In genomic region chr13:73122945-73123344, GRCm38 (mm10) we compare ENCODE assay signal across 23 mouse cellular contexts.
A peak's percentile ranks its signal among the peaks of the same experiment; 100 is the strongest.
DNase-seq lines count a peak whose midpoint lies in the region; ATAC-seq lines count a peak whose summit lies in the region.
"Had no signal": no experiment of that assay in that cellular context is flagged by ENCODE, and none has a peak within 500 bp of the region (broad histone marks: within the 10 kb centered on the region; RNA-seq: fewer than 3 reads in every experiment).

No protein-coding gene starts in this region.

- no peaks in the 10 kb centered on the region for H3K36me3 ChIP-seq in embryonic facial prominence, embryonic 11.5 days (replicated peaks; ENCODE audit: control insufficient read depth, insufficient read depth, low read depth, low read length)
- H3K36me3 ChIP-seq in embryonic facial prominence, embryonic 10.5 days (replicated peaks) = no peaks in the 10 kb centered on the region
- H3K36me3 ChIP-seq in hindbrain, embryonic 11.5 days (ENCODE audit: control insufficient read depth, insufficient read depth, low read length) = no peaks in the 10 kb centered on the region
- H3K36me3 ChIP-seq in hindbrain, embryonic 10.5 days = no peaks in the 10 kb centered on the region
- no peaks in the 10 kb centered on the region for H3K36me3 ChIP-seq in midbrain, embryonic 12.5 days
- H3K36me3 ChIP-seq in midbrain, embryonic 16.5 days (ENCODE audit: control insufficient read depth, insufficient read depth, low read length) = no peaks in the 10 kb centered on the region
- H3K36me3 ChIP-seq in hindbrain, embryonic 13.5 days = no peaks in the 10 kb centered on the region
- H3K36me3 ChIP-seq: liver, embryonic 13.5 days had no signal

- no peak overlapping the region for H3K4me2 ChIP-seq in embryonic facial prominence, embryonic 11.5 days (ENCODE audit: low read depth, low read length)
- H3K4me2 ChIP-seq in hindbrain, embryonic 11.5 days (replicated peaks; ENCODE audit: low read depth, low read length) = no peak overlapping the region
- H3K4me2 ChIP-seq in midbrain, embryonic 12.5 days (replicated peaks) = no peak overlapping the region
- H3K4me2 ChIP-seq in midbrain, embryonic 16.5 days (ENCODE audit: low read length) = no peak overlapping the region
- H3K4me2 ChIP-seq in hindbrain, embryonic 13.5 days = no peak overlapping the region
- H3K4me2 ChIP-seq: liver, embryonic 13.5 days; lung, embryonic 14.5 days; midbrain, embryonic 11.5 days had no signal

- H3K27ac ChIP-seq in embryonic facial prominence, embryonic 11.5 days (replicated peaks; ENCODE audit: low read depth, low read length) = no peak overlapping the region
- H3K27ac ChIP-seq in embryonic facial prominence, embryonic 10.5 days (replicated peaks) = no peak overlapping the region
- no peak overlapping the region for H3K27ac ChIP-seq in hindbrain, embryonic 11.5 days (ENCODE audit: low read depth, low read length)
- no peak overlapping the region for H3K27ac ChIP-seq in hindbrain, embryonic 10.5 days
- H3K27ac ChIP-seq in midbrain, embryonic 12.5 days (replicated peaks) = no peak overlapping the region
- H3K27ac ChIP-seq in midbrain, embryonic 16.5 days (ENCODE audit: low read length) = no peak overlapping the region
- no peak overlapping the region for H3K27ac ChIP-seq in hindbrain, embryonic 13.5 days
- H3K27ac ChIP-seq: liver, embryonic 13.5 days had no signal

- no peak overlapping the region for H3K4me3 ChIP-seq in embryonic facial prominence, embryonic 11.5 days (ENCODE audit: low read depth, low read length)
- no peak overlapping the region for H3K4me3 ChIP-seq in embryonic facial prominence, embryonic 10.5 days
- no peak overlapping the region for H3K4me3 ChIP-seq in hindbrain, embryonic 11.5 days (ENCODE audit: low read depth, low read length)
- no peak overlapping the region for H3K4me3 ChIP-seq in hindbrain, embryonic 10.5 days
- H3K4me3 ChIP-seq in midbrain, embryonic 12.5 days = no peak overlapping the region
- no peak overlapping the region for H3K4me3 ChIP-seq in midbrain, embryonic 16.5 days (ENCODE audit: low read depth, low read length)
- H3K4me3 ChIP-seq in hindbrain, embryonic 13.5 days = no peak overlapping the region
- H3K4me3 ChIP-seq: liver, embryonic 13.5 days had no signal

- DNase-seq in embryonic facial prominence, embryonic 11.5 days (ENCODE audit: low spot score) = no peak
- no peak for DNase-seq in embryonic facial prominence, embryonic 10.5 days (ENCODE audit: low spot score)
- DNase-seq in hindbrain, embryonic 11.5 days (ENCODE audit: low spot score) = no peak
- no peak for DNase-seq in hindbrain, embryonic 10.5 days (ENCODE audit: low spot score)
- no peak for DNase-seq in thymus, postnatal 10 days (ENCODE audit: low spot score in 2 of 2)
- DNase-seq: adrenal gland, postnatal 10 days; cerebellum, adult 11 months; cerebellum, postnatal 10 days; embryo, embryonic 11 days; gastrocnemius, postnatal 14 days; kidney, adult 2 months; kidney, postnatal 36 days; left cerebral cortex, postnatal 4 days; liver, embryonic 13.5 days; lung, embryonic 14.5 days; lung, postnatal 36 days; thymus, postnatal 14 days had no signal

- ATAC-seq in embryonic facial prominence, embryonic 11.5 days (replicated peaks; ENCODE audit: insufficient number of reproducible peaks, low FRiP score, low TSS enrichment, low read depth) = peak; percentile 59
- ATAC-seq in hindbrain, embryonic 11.5 days (ENCODE audit: low FRiP score) = 0 out of 2 replicates have a peak, but pooled peaks have one; percentile 40
- ATAC-seq in midbrain, embryonic 12.5 days (ENCODE audit: low FRiP score, low read depth) = peak; percentile 41; the same call in 1 of the 2 replicates
- no peak for ATAC-seq in midbrain, embryonic 16.5 days
- ATAC-seq in hindbrain, embryonic 13.5 days (ENCODE audit: low FRiP score) = 0 out of 2 replicates have a peak, but pooled peaks have one; percentile 24
- ATAC-seq: activated CD4-positive, CD25-positive, alpha-beta regulatory T cell, adult 4 months; CD4-positive, CD25-positive, alpha-beta regulatory T cell, adult 4 months had no signal

- H3K9me3 ChIP-seq in embryonic facial prominence, embryonic 11.5 days (replicated peaks; ENCODE audit: control insufficient read depth, low read length) = no peaks in the 10 kb centered on the region
- no peaks in the 10 kb centered on the region for H3K9me3 ChIP-seq in embryonic facial prominence, embryonic 10.5 days
- H3K9me3 ChIP-seq in hindbrain, embryonic 11.5 days (ENCODE audit: control insufficient read depth, low read length) = no peaks in the 10 kb centered on the region
- H3K9me3 ChIP-seq in hindbrain, embryonic 10.5 days = no peaks in the 10 kb centered on the region
- no peaks in the 10 kb centered on the region for H3K9me3 ChIP-seq in midbrain, embryonic 12.5 days
- H3K9me3 ChIP-seq in midbrain, embryonic 16.5 days (replicated peaks; ENCODE audit: control insufficient read depth, low read length, poor library complexity, severe bottlenecking) = no peaks in the 10 kb centered on the region
- H3K9me3 ChIP-seq in hindbrain, embryonic 13.5 days = no peaks in the 10 kb centered on the region
- H3K9me3 ChIP-seq: liver, embryonic 13.5 days had no signal

- 75% methylated on average over 1 of the region's 1 CpGs for WGBS in embryonic facial prominence, embryonic 11.5 days
- WGBS in embryonic facial prominence, embryonic 10.5 days = 96% methylated on average over 1 of the region's 1 CpGs
- 83% methylated on average over 1 of the region's 1 CpGs for WGBS in hindbrain, embryonic 11.5 days
- 94% methylated on average over 1 of the region's 1 CpGs for WGBS in hindbrain, embryonic 10.5 days
- WGBS in midbrain, embryonic 12.5 days = 96% methylated on average over 1 of the region's 1 CpGs
- WGBS in midbrain, embryonic 16.5 days = 100% methylated on average over 1 of the region's 1 CpGs
- WGBS in hindbrain, embryonic 13.5 days = 96% methylated on average over 1 of the region's 1 CpGs

- no peaks in the 10 kb centered on the region for H3K4me1 ChIP-seq in embryonic facial prominence, embryonic 11.5 days (ENCODE audit: control insufficient read depth, insufficient read depth, low read length)
- no peaks in the 10 kb centered on the region for H3K4me1 ChIP-seq in embryonic facial prominence, embryonic 10.5 days
- no peaks in the 10 kb centered on the region for H3K4me1 ChIP-seq in hindbrain, embryonic 11.5 days (replicated peaks; ENCODE audit: control insufficient read depth, insufficient read depth, low read length)
- H3K4me1 ChIP-seq in hindbrain, embryonic 10.5 days (replicated peaks) = peaks cover 9% of the 10 kb centered on the region
- H3K4me1 ChIP-seq in midbrain, embryonic 12.5 days = peaks cover 5% of the 10 kb centered on the region; the same call in 1 of the 2 replicates
- peaks cover 1% of the 10 kb centered on the region; the same call in 1 of the 2 replicates for H3K4me1 ChIP-seq in midbrain, embryonic 16.5 days (ENCODE audit: control insufficient read depth, insufficient read depth, low read length)
- H3K4me1 ChIP-seq in hindbrain, embryonic 13.5 days (replicated peaks) = peaks cover 7% of the 10 kb centered on the region
- H3K4me1 ChIP-seq: liver, embryonic 13.5 days had no signal

- H3K9ac ChIP-seq in embryonic facial prominence, embryonic 11.5 days (replicated peaks; ENCODE audit: low read length) = no peak overlapping the region
- no peak overlapping the region for H3K9ac ChIP-seq in hindbrain, embryonic 11.5 days (ENCODE audit: low read depth, low read length)
- no peak overlapping the region for H3K9ac ChIP-seq in midbrain, embryonic 12.5 days (replicated peaks)
- no peak overlapping the region for H3K9ac ChIP-seq in midbrain, embryonic 16.5 days (ENCODE audit: low read depth, low read length)
- H3K9ac ChIP-seq in hindbrain, embryonic 13.5 days = no peak overlapping the region
- H3K9ac ChIP-seq: liver, embryonic 13.5 days; lung, embryonic 14.5 days had no signal

- no peaks in the 10 kb centered on the region for H3K27me3 ChIP-seq in embryonic facial prominence, embryonic 11.5 days (ENCODE audit: control insufficient read depth, insufficient read depth, low read length)
- H3K27me3 ChIP-seq in embryonic facial prominence, embryonic 10.5 days (replicated peaks; ENCODE audit: low read depth, poor library complexity, severe bottlenecking) = no peaks in the 10 kb centered on the region
- H3K27me3 ChIP-seq in hindbrain, embryonic 11.5 days (ENCODE audit: control insufficient read depth, insufficient read depth, low read length) = no peaks in the 10 kb centered on the region
- no peaks in the 10 kb centered on the region for H3K27me3 ChIP-seq in hindbrain, embryonic 10.5 days (ENCODE audit: insufficient read depth, poor library complexity, severe bottlenecking)
- H3K27me3 ChIP-seq in midbrain, embryonic 12.5 days = peaks cover 18% of the 10 kb centered on the region
- H3K27me3 ChIP-seq in midbrain, embryonic 16.5 days (ENCODE audit: control insufficient read depth, insufficient read depth, low read depth, low read length) = no peaks in the 10 kb centered on the region
- peaks cover 9% of the 10 kb centered on the region for H3K27me3 ChIP-seq in hindbrain, embryonic 13.5 days
- H3K27me3 ChIP-seq: liver, embryonic 13.5 days had no signal
